Mouse (Mus musculus): ENCODE results near the gene Wnk1. TPM values are rescaled to one million over a fixed set of nuclear protein-coding genes. Genes with fewer than 3 reads are reported as not detected.
"Not testable (repeated sequence)": the region's sequence is repeated elsewhere in the genome, so short reads cannot be mapped to it uniquely, and the experiment has no call there.

The Wnk1 gene
- 37.9 and 38.0 TPM in 2 replicates for polyA plus RNA-seq (2014; fragmentation: Nextera tagmentation; extraction: Ambion mirVana)

DNA sequence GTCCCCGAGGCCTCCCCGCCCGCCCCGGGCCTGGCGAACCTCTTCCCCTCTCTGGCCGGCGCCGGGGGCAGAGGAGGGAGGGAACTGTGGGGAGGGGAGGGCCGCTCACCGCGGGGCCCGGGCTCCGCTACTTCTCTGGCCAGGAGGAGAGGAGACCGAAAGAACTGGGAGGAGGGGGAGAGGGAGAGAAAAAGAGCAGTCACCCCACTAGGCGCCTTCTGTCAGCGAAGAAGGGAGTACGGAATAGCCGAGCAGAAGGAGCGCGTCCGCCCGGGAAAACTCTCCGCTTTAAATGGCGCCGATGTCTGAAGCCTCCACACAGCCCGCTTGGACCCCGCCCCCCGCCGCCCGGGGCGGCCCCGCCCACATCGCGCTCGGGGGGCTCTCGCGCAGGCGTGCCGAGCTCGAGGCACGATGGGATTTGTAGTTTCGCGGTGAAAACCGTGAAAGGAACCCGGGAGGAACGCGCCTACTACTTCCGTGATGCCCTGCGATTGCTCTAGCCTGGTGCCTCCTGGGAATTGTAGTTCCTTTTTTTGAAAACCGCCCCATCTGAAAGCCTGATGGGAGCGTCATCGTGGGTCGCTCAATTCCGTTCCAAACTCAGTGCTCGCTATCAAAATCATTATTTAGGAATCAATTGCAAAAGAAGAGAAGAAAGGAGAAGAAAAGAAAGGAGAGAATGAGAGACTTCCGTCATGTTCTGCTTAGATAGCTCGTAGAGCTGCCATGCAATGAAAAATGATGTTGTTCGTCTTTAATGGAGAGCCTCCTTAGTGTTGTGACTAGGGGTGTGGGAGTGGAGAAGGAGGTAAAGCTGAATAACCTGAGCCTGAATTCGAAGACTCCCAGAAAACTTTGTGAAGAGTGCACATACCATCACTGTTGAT, at the start of gene Wnk1:
Wnk1 (minus strand) TSS at position 307 of the 890 bp plus-strand sequence.
- DNase-seq (ENCODE audit: low spot score) (peak; percentile 100), ATAC-seq (peak; percentile 93)
- peak within 1 kb of the TSS; percentile 92 for H3K4me3 ChIP-seq (ENCODE audit: low read depth, low read length)
- peak within 1 kb of the TSS; percentile 99 for H3K27ac ChIP-seq (ENCODE audit: low read depth, low read length)
- no peaks in the 10 kb centered on the region for H3K36me3 ChIP-seq (ENCODE audit: control insufficient read depth, insufficient read depth, low read length)
- WGBS = under 1% methylated on average over 51 of the region's 59 CpGs
- H3K9me3 ChIP-seq (replicated peaks; ENCODE audit: control insufficient read depth, low read length) = no peaks in the 10 kb centered on the region
- peaks cover 11% of the 10 kb centered on the region for H3K4me1 ChIP-seq (ENCODE audit: control insufficient read depth, insufficient read depth, low read length)
- H3K9ac ChIP-seq (ENCODE audit: low read length) = peak within 1 kb of the TSS; percentile 89
- no peaks in the 10 kb centered on the region for H3K27me3 ChIP-seq (replicated peaks; ENCODE audit: control insufficient read depth, insufficient read depth, low read length)
- peak within 1 kb of the TSS; percentile 95 for H3K4me2 ChIP-seq (ENCODE audit: low read length)

DNA sequence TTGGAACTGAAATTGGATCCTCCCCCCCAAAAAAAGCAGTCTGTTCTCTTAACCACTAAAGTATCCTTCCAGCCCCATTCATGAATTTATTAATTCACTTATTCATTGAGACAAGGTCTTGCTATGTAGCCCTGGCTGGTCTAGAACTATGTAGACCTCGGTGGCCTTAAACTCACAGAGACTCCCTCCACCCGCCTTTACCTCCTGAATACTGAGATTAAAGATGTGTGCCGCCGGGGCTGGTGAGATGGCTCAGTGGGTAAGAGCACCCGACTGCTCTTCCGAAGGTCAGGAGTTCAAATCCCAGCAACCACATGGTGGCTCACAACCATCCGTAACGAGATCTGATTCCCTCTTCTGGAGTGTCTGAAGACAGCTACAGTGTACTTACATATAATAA, 48.6 kb upstream of the Wnk1 start:
- H3K9ac ChIP-seq (ENCODE audit: low read length); H3K4me1 ChIP-seq (ENCODE audit: control insufficient read depth, insufficient read depth, low read length); H3K27me3 ChIP-seq (replicated peaks; ENCODE audit: control insufficient read depth, insufficient read depth, low read length); ATAC-seq; H3K4me2 ChIP-seq (ENCODE audit: low read length); H3K27ac ChIP-seq (ENCODE audit: low read depth, low read length); H3K36me3 ChIP-seq (ENCODE audit: control insufficient read depth, insufficient read depth, low read length); H3K9me3 ChIP-seq (replicated peaks; ENCODE audit: control insufficient read depth, low read length); DNase-seq (ENCODE audit: low spot score); H3K4me3 ChIP-seq (ENCODE audit: low read depth, low read length): not testable (repeated sequence)
- WGBS = 95% methylated on average over 6 of the region's 8 CpGs

- Histone ChIP-seq H3K36me3 (ENCODE audit: control insufficient read depth, insufficient read depth, low read length) (no peaks in the 10 kb centered on the region), H3K4me2 (ENCODE audit: low read length) (no peak overlapping the region), H3K9me3 (replicated peaks; ENCODE audit: control insufficient read depth, low read length) (no peaks in the 10 kb centered on the region), H3K9ac (ENCODE audit: low read length) (no peak overlapping the region), H3K27ac (ENCODE audit: low read depth, low read length) (no peak overlapping the region), H3K4me3 (ENCODE audit: low read depth, low read length) (no peak overlapping the region), H3K4me1 (ENCODE audit: control insufficient read depth, insufficient read depth, low read length) (no peaks in the 10 kb centered on the region), H3K27me3 (replicated peaks; ENCODE audit: control insufficient read depth, insufficient read depth, low read length) (no peaks in the 10 kb centered on the region)
- whole genome bisulfite sequencing = 79% methylated on average over 3 of the region's 3 CpGs
- DNase-seq (ENCODE audit: low spot score) (no peak), ATAC-seq (no peak)
Measured at GRCm38 (mm10) chr6:120085832-120086231, 47.4 kb upstream of the Wnk1 start.

DNA sequence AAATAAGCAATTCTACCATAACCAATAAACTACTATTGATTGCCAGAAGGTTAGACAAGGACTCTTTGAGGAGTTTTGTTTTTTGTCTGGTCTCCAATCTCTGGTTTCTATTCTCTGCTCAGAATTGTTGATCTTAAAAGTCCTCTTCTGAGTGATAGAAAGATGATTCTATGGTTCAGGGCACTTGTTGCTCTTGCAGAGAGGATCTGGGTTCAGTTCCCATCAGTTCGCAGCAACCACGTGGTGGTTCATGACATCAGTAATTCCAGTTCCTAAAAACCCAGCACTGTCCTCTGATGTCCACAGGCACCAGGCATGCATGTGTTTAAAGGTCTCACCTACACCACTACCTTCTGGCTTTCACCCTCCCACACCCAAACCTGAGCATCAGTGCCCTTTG, 46.5 kb upstream of the Wnk1 start:
- H3K4me1 ChIP-seq (ENCODE audit: control insufficient read depth, insufficient read depth, low read length) = no peaks in the 10 kb centered on the region
- ATAC-seq = no peak
- H3K4me2 ChIP-seq (ENCODE audit: low read length) = no peak overlapping the region
- H3K4me3 ChIP-seq (ENCODE audit: low read depth, low read length) = no peak overlapping the region
- no peak overlapping the region for H3K27ac ChIP-seq (ENCODE audit: low read depth, low read length)
- H3K9me3 ChIP-seq (replicated peaks; ENCODE audit: control insufficient read depth, low read length) = no peaks in the 10 kb centered on the region
- no peak overlapping the region for H3K9ac ChIP-seq (ENCODE audit: low read length)
- no peak for DNase-seq (ENCODE audit: low spot score)
- 89% methylated on average over 2 of the region's 2 CpGs for WGBS
- no peaks in the 10 kb centered on the region for H3K36me3 ChIP-seq (ENCODE audit: control insufficient read depth, insufficient read depth, low read length)
- H3K27me3 ChIP-seq (replicated peaks; ENCODE audit: control insufficient read depth, insufficient read depth, low read length) = no peaks in the 10 kb centered on the region

DNA sequence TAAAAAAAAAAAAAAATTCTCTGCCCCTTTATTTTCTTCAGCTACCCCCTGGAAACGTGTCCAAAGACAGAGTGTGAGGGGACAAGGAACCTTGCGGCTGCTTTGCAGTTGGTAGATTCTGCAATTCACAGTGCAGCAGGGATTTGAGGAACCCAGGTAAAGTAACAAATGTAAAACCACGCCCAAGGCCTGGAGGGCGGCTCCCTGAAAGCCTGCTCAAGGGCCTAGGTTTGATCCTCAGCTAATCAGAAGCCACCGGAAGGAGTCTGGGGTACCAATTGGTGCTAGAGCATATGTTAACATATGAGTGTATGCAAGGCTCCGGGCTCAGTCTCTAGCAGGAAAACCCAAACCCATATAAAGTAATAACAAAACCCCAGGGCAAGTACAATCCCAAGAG, 45.0 kb upstream of the Wnk1 start:
- Histone ChIP-seq H3K4me3 (ENCODE audit: low read depth, low read length) (no peak overlapping the region), H3K27ac (ENCODE audit: low read depth, low read length) (no peak overlapping the region), H3K27me3 (replicated peaks; ENCODE audit: control insufficient read depth, insufficient read depth, low read length) (no peaks in the 10 kb centered on the region), H3K9ac (ENCODE audit: low read length) (no peak overlapping the region), H3K36me3 (ENCODE audit: control insufficient read depth, insufficient read depth, low read length) (no peaks in the 10 kb centered on the region), H3K4me1 (ENCODE audit: control insufficient read depth, insufficient read depth, low read length) (no peaks in the 10 kb centered on the region), H3K4me2 (ENCODE audit: low read length) (no peak overlapping the region), H3K9me3 (replicated peaks; ENCODE audit: control insufficient read depth, low read length) (no peaks in the 10 kb centered on the region)
- ATAC-seq (no peak), DNase-seq (ENCODE audit: low spot score) (no peak)
- 67% methylated on average over 6 of the region's 6 CpGs for WGBS

- DNase-seq (ENCODE audit: low spot score) (no peak), ATAC-seq (no peak)
- Histone ChIP-seq H3K9ac (ENCODE audit: low read length) (no peak overlapping the region), H3K4me1 (ENCODE audit: control insufficient read depth, insufficient read depth, low read length) (no peaks in the 10 kb centered on the region), H3K27ac (ENCODE audit: low read depth, low read length) (no peak overlapping the region), H3K36me3 (ENCODE audit: control insufficient read depth, insufficient read depth, low read length) (no peaks in the 10 kb centered on the region), H3K4me2 (ENCODE audit: low read length) (no peak overlapping the region), H3K27me3 (replicated peaks; ENCODE audit: control insufficient read depth, insufficient read depth, low read length) (no peaks in the 10 kb centered on the region), H3K9me3 (replicated peaks; ENCODE audit: control insufficient read depth, low read length) (no peaks in the 10 kb centered on the region), H3K4me3 (ENCODE audit: low read depth, low read length) (no peak overlapping the region)
- 94% methylated on average over 8 of the region's 8 CpGs for WGBS
Measured at GRCm38 (mm10) chr6:120082951-120083411, 44.5 kb upstream of the Wnk1 start.

GRCm38 (mm10) chr6:120082251-120082950, 43.9 kb upstream of the Wnk1 start:
- no peaks in the 10 kb centered on the region for H3K36me3 ChIP-seq (ENCODE audit: control insufficient read depth, insufficient read depth, low read length)
- 92% methylated on average over 6 of the region's 6 CpGs for WGBS
- H3K27me3 ChIP-seq (replicated peaks; ENCODE audit: control insufficient read depth, insufficient read depth, low read length) = no peaks in the 10 kb centered on the region
- H3K27ac ChIP-seq (ENCODE audit: low read depth, low read length) = no peak overlapping the region
- no peak overlapping the region for H3K9ac ChIP-seq (ENCODE audit: low read length)
- DNase-seq (ENCODE audit: low spot score) (no peak), ATAC-seq (no peak)
- no peaks in the 10 kb centered on the region for H3K4me1 ChIP-seq (ENCODE audit: control insufficient read depth, insufficient read depth, low read length)
- H3K4me3 ChIP-seq (ENCODE audit: low read depth, low read length) = no peak overlapping the region
- no peaks in the 10 kb centered on the region for H3K9me3 ChIP-seq (replicated peaks; ENCODE audit: control insufficient read depth, low read length)
- H3K4me2 ChIP-seq (ENCODE audit: low read length) = no peak overlapping the region

DNA sequence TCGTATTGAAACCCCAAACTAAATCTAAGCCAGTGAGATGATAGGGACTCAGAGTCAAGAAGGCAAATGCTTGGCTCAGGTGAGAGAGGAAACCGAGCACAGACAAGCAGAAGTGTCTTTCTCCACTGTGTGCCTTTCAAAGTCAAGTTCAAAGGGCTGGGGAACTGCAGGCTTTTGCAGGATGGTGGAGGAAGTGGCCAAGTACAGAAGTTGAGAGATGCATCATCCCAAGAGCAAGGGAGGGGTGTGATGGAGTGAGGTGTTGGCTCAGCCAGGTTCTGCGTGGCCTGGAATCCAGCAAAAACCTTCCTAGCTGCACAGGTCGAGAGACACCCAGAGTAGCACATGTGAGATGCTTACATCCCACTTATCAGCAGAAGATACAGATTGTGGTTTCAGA, 43.0 kb upstream of the Wnk1 start:
- H3K4me1 ChIP-seq (ENCODE audit: control insufficient read depth, insufficient read depth, low read length) = no peaks in the 10 kb centered on the region

GRCm38 (mm10) chr6:120079547-120079946, 41.1 kb upstream of the Wnk1 start:
- H3K36me3 ChIP-seq (ENCODE audit: control insufficient read depth, insufficient read depth, low read length) = no peaks in the 10 kb centered on the region
- no peak overlapping the region for H3K4me2 ChIP-seq (ENCODE audit: low read length)
- no peaks in the 10 kb centered on the region for H3K27me3 ChIP-seq (replicated peaks; ENCODE audit: control insufficient read depth, insufficient read depth, low read length)
- no peak for DNase-seq (ENCODE audit: low spot score)
- no peaks in the 10 kb centered on the region for H3K9me3 ChIP-seq (replicated peaks; ENCODE audit: control insufficient read depth, low read length)
- ATAC-seq = no peak
- 82% methylated on average over 10 of the region's 10 CpGs for WGBS
- no peaks in the 10 kb centered on the region for H3K4me1 ChIP-seq (ENCODE audit: control insufficient read depth, insufficient read depth, low read length)
- H3K27ac ChIP-seq (ENCODE audit: low read depth, low read length) = no peak overlapping the region
- H3K4me3 ChIP-seq (ENCODE audit: low read depth, low read length) = no peak overlapping the region
- H3K9ac ChIP-seq (ENCODE audit: low read length) = no peak overlapping the region

More for the DNA sequence above, 43.0 kb upstream of the Wnk1 start:
- Histone ChIP-seq H3K27me3 (replicated peaks; ENCODE audit: control insufficient read depth, insufficient read depth, low read length) (no peaks in the 10 kb centered on the region), H3K4me2 (ENCODE audit: low read length) (no peak overlapping the region), H3K9ac (ENCODE audit: low read length) (no peak overlapping the region), H3K36me3 (ENCODE audit: control insufficient read depth, insufficient read depth, low read length) (no peaks in the 10 kb centered on the region), H3K9me3 (replicated peaks; ENCODE audit: control insufficient read depth, low read length) (no peaks in the 10 kb centered on the region), H3K4me3 (ENCODE audit: low read depth, low read length) (no peak overlapping the region), H3K27ac (ENCODE audit: low read depth, low read length) (no peak overlapping the region)
- 91% methylated on average over 4 of the region's 4 CpGs for WGBS
- ATAC-seq (no peak), DNase-seq (ENCODE audit: low spot score) (no peak)
